Mouse (Mus musculus) C2C12 (cell line): ENCODE data around the gene Slc44a4.

Experiments
- CEBPB ChIP-seq: IDR thresholded peaks from one replicate; pipeline ENCODE4 v1.6.1; 2011; ENCODE audit warnings: low read depth, mild to moderate bottlenecking, control low read depth, moderate library complexity
- CTCF ChIP-seq: IDR thresholded peaks from one replicate; pipeline ENCODE4 v1.5.1; 2011; ENCODE audit not compliant: control insufficient read depth, insufficient read depth, insufficient read length
- MAX ChIP-seq: IDR thresholded peaks from one replicate; pipeline ENCODE4 v1.6.1; 2011; ENCODE audit warnings: mild to moderate bottlenecking, control low read depth
- MYOD1 ChIP-seq: IDR thresholded peaks from one replicate; pipeline ENCODE4 v1.6.1; 2011; ENCODE audit warnings: low read depth; ENCODE audit not compliant: control insufficient read depth, insufficient read length
- MYOG ChIP-seq: IDR thresholded peaks from one replicate; pipeline ENCODE4 v1.6.1; 2011; ENCODE audit not compliant: control insufficient read depth, insufficient read length; ENCODE audit errors: extremely low read depth
- USF1 ChIP-seq: IDR thresholded peaks from one replicate; pipeline ENCODE4 v1.6.1; 2011; ENCODE audit warnings: low read depth, mild to moderate bottlenecking, control low read depth, moderate library complexity

- no peak for TF ChIP-seq CTCF
- TF ChIP-seq USF1: no peak
- TF ChIP-seq MAX: no peak
- TF ChIP-seq MYOD1: no peak
- TF ChIP-seq MYOG: no peak
- no peak for TF ChIP-seq CEBPB
Measured at GRCm38 (mm10) chr17:34953258-34953657, 39.0 kb downstream of the Slc44a4 start.
